Mouse (Mus musculus) stomach, embryonic 14.5 days (tissue): ENCODE measurements around the gene Krt2. TPM values are rescaled to one million over a fixed set of nuclear protein-coding genes. Genes with fewer than 3 reads are reported as not detected.

Experiments used
- polyA plus RNA-seq: library from polyadenylated mRNA; unstranded; fragments of >200 nt; fragmentation: Nextera tagmentation; extraction: Ambion mirVana; gene quantifications from 2 replicates; pipeline ENCODE4 v1.2.1, GENCODE M21; 2014

The Krt2 gene
- polyA plus RNA-seq, 1 experiment from 2014 or later: not detected

Other genes starting within 250 kb of the Krt2 start
- gene Krt75, start 244.3 kb downstream of the Krt2 start, polyA plus RNA-seq: 0.45 and 0.52 TPM in 2 replicates
- not detected in 2 replicates for gene Gm5414, start 190.0 kb downstream of the Krt2 start, polyA plus RNA-seq
- not detected in 2 replicates for gene Gm5478, start 170.8 kb downstream of the Krt2 start, polyA plus RNA-seq
- gene Krt6b, start 137.9 kb downstream of the Krt2 start, polyA plus RNA-seq: not detected in 2 replicates
- gene Krt6a, start 123.9 kb downstream of the Krt2 start, polyA plus RNA-seq: 16.8 and 25.8 TPM in 2 replicates
- 50.0 and 65.6 TPM in 2 replicates for gene Krt5, start 105.3 kb downstream of the Krt2 start, polyA plus RNA-seq
- gene Krt71, start 75.1 kb downstream of the Krt2 start, polyA plus RNA-seq: not detected in 2 replicates
- gene Krt72, start 31.7 kb downstream of the Krt2 start, polyA plus RNA-seq: not detected in 2 replicates
- gene Krt73, start 15.8 kb downstream of the Krt2 start, polyA plus RNA-seq: not detected in 2 replicates
- 1.4 and 1.9 TPM in 2 replicates for gene Krt1, start 32.6 kb upstream of the Krt2 start, polyA plus RNA-seq
- 0.13 and 0.14 TPM in 2 replicates for gene Krt77, start 51.5 kb upstream of the Krt2 start, polyA plus RNA-seq
- not detected in 2 replicates for gene Krt76, start 74.8 kb upstream of the Krt2 start, polyA plus RNA-seq
- 60.1 and 100 TPM in 2 replicates for gene Krt4, start 106.6 kb upstream of the Krt2 start, polyA plus RNA-seq
- gene Krt79, start 122.2 kb upstream of the Krt2 start, polyA plus RNA-seq: 0.38 and 0.78 TPM in 2 replicates
- gene Krt78, start 136.1 kb upstream of the Krt2 start, polyA plus RNA-seq: 0.36 and 0.66 TPM in 2 replicates
- gene Krt8, start 186.3 kb upstream of the Krt2 start, polyA plus RNA-seq: 707 and 780 TPM in 2 replicates
- 407 and 452 TPM in 2 replicates for gene Krt18, start 210.0 kb upstream of the Krt2 start, polyA plus RNA-seq